Mouse (Mus musculus): ENCODE measurements around the gene Kyat1. TPM values are rescaled to one million over a fixed set of nuclear protein-coding genes. Genes with fewer than 3 reads are reported as not detected.
"Not testable (repeated sequence)": the region's sequence is repeated elsewhere in the genome, so short reads cannot be mapped to it uniquely, and the experiment has no call there.

Kyat1 gene
- polyA plus RNA-seq, 1 experiment = 35.3 TPM

- WGBS = 94% methylated on average over 20 of the region's 20 CpGs
- no peaks in the 10 kb centered on the region for H3K27me3 ChIP-seq (ENCODE audit: control insufficient read depth, insufficient read depth, low read length)
- peaks cover 20% of the 10 kb centered on the region for H3K4me1 ChIP-seq (replicated peaks; ENCODE audit: control insufficient read depth, insufficient read depth, low read length)
- H3K27ac ChIP-seq (ENCODE audit: control insufficient read depth, insufficient read depth, low read length) = no peak overlapping the region
- no peak overlapping the region for H3K4me3 ChIP-seq (ENCODE audit: control insufficient read depth, insufficient read depth, low read length)
- H3K36me3 ChIP-seq (ENCODE audit: control insufficient read depth, insufficient read depth, low read length) = 0 out of 2 replicates have a peak, but pooled peaks cover 6% of the 10 kb centered on the region
- no peak for DNase-seq
- no peak for TF ChIP-seq POLR2A (IDR thresholded peaks at IDR 0.05; ENCODE audit: control insufficient read depth, extremely low read depth, insufficient read depth, low read length, poor library complexity)
Observed at GRCm38 (mm10) chr2:30173541-30174240, 32.0 kb downstream of the Kyat1 start.

GRCm38 (mm10) chr2:30171997-30172382 lies 33.7 kb downstream of the Kyat1 start:
- TF ChIP-seq POLR2A (IDR thresholded peaks at IDR 0.05; ENCODE audit: control insufficient read depth, extremely low read depth, insufficient read depth, low read length, poor library complexity) (no peak), CTCF (IDR thresholded peaks at IDR 0.05; ENCODE audit: borderline replicate concordance, control insufficient read depth, extremely low read depth, insufficient read depth, low read length, poor library complexity) (no peak)
- H3K27ac ChIP-seq (ENCODE audit: control insufficient read depth, insufficient read depth, low read length) = no peak overlapping the region
- no peaks in the 10 kb centered on the region for H3K27me3 ChIP-seq (ENCODE audit: control insufficient read depth, insufficient read depth, low read length)
- no peak for DNase-seq
- H3K4me1 ChIP-seq (replicated peaks; ENCODE audit: control insufficient read depth, insufficient read depth, low read length) = peaks cover 10% of the 10 kb centered on the region
- H3K4me3 ChIP-seq (ENCODE audit: control insufficient read depth, insufficient read depth, low read length) = peak overlapping the region; percentile 86
- 4% methylated on average over 19 of the region's 19 CpGs for WGBS
- 0 out of 2 replicates have a peak, but pooled peaks cover 6% of the 10 kb centered on the region for H3K36me3 ChIP-seq (ENCODE audit: control insufficient read depth, insufficient read depth, low read length)

- peak; percentile 81 for DNase-seq
Observed at GRCm38 (mm10) chr2:30171371-30171996, 34.2 kb downstream of the Kyat1 start, which contains the start of gene Endog. TSS of gene Endog (plus strand) at chr2:30171493.

GRCm38 (mm10) chr2:30166677-30167076 lies 39.0 kb downstream of the Kyat1 start:
- no peaks in the 10 kb centered on the region for H3K27me3 ChIP-seq (ENCODE audit: control insufficient read depth, insufficient read depth, low read length)
- H3K27ac ChIP-seq (ENCODE audit: control insufficient read depth, insufficient read depth, low read length) = no peak overlapping the region
- H3K4me1 ChIP-seq (replicated peaks; ENCODE audit: control insufficient read depth, insufficient read depth, low read length) = no peaks in the 10 kb centered on the region
- WGBS = 67% methylated on average over 4 of the region's 4 CpGs
- H3K4me3 ChIP-seq (ENCODE audit: control insufficient read depth, insufficient read depth, low read length) = no peak overlapping the region
- no peak for DNase-seq
- TF ChIP-seq POLR2A (IDR thresholded peaks at IDR 0.05; ENCODE audit: control insufficient read depth, extremely low read depth, insufficient read depth, low read length, poor library complexity) (no peak), CTCF (IDR thresholded peaks at IDR 0.05; ENCODE audit: borderline replicate concordance, control insufficient read depth, extremely low read depth, insufficient read depth, low read length, poor library complexity) (no peak)
- H3K36me3 ChIP-seq (ENCODE audit: control insufficient read depth, insufficient read depth, low read length) = no peaks in the 10 kb centered on the region

More at GRCm38 (mm10) chr2:30171371-30171996, 34.2 kb downstream of the Kyat1 start, which contains the start of gene Endog:
- Histone ChIP-seq H3K4me1 (replicated peaks; ENCODE audit: control insufficient read depth, insufficient read depth, low read length) (peaks cover 8% of the 10 kb centered on the region), H3K27ac (ENCODE audit: control insufficient read depth, insufficient read depth, low read length) (no peak within 1 kb of the TSS), H3K27me3 (ENCODE audit: control insufficient read depth, insufficient read depth, low read length) (no peaks in the 10 kb centered on the region), H3K4me3 (ENCODE audit: control insufficient read depth, insufficient read depth, low read length) (peak within 1 kb of the TSS; percentile 86), H3K36me3 (ENCODE audit: control insufficient read depth, insufficient read depth, low read length) (0 out of 2 replicates have a peak, but pooled peaks cover 6% of the 10 kb centered on the region)
- under 1% methylated on average over 75 of the region's 75 CpGs for WGBS
- TF ChIP-seq POLR2A (IDR thresholded peaks at IDR 0.05; ENCODE audit: control insufficient read depth, extremely low read depth, insufficient read depth, low read length, poor library complexity) (peak; percentile 73), CTCF (IDR thresholded peaks at IDR 0.05; ENCODE audit: borderline replicate concordance, control insufficient read depth, extremely low read depth, insufficient read depth, low read length, poor library complexity) (peak; percentile 44; the same call in 1 of the 2 replicates)

DNA sequence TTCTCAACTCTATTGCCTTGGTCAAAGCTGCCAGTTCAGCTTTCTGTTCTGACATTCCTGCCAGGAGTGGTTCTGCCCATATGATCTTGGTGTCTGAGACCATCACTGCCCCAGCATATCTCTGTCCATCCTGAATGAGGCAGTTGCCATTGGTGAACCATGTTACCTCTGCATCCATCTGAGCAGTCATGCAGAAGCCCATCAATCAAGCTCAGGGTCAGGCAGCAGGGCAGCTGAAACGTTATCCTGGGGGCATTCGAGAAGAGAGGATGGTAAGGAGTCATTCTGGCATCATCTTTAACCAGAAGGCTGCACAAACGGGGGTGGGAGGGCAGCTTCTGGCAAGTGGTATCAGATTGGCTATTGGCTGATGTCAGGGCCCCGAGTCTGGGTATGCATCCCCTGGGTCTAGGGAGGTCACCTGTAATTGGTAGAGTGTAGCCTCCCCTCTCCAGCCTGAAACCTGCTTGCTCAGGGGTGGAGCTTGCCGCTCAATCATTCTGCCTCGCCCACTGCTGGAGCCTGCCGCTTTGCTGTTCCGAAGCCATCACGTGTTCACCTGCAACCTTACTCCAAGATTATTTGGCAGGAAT lies 41.2 kb downstream of the Kyat1 start:
- Histone ChIP-seq H3K27ac (ENCODE audit: control insufficient read depth, insufficient read depth, low read length) (no peak overlapping the region), H3K4me1 (replicated peaks; ENCODE audit: control insufficient read depth, insufficient read depth, low read length) (no peaks in the 10 kb centered on the region), H3K4me3 (ENCODE audit: control insufficient read depth, insufficient read depth, low read length) (no peak overlapping the region), H3K27me3 (ENCODE audit: control insufficient read depth, insufficient read depth, low read length) (no peaks in the 10 kb centered on the region), H3K36me3 (ENCODE audit: control insufficient read depth, insufficient read depth, low read length) (no peaks in the 10 kb centered on the region)
- TF ChIP-seq POLR2A (IDR thresholded peaks at IDR 0.05; ENCODE audit: control insufficient read depth, extremely low read depth, insufficient read depth, low read length, poor library complexity) (no peak), CTCF (IDR thresholded peaks at IDR 0.05; ENCODE audit: borderline replicate concordance, control insufficient read depth, extremely low read depth, insufficient read depth, low read length, poor library complexity) (no peak)
- WGBS = 86% methylated on average over 9 of the region's 9 CpGs
- DNase-seq = no peak

- H3K27me3 ChIP-seq (ENCODE audit: control insufficient read depth, insufficient read depth, low read length) = no peaks in the 10 kb centered on the region
- H3K27ac ChIP-seq (ENCODE audit: control insufficient read depth, insufficient read depth, low read length) = no peak overlapping the region
- no peak overlapping the region for H3K4me3 ChIP-seq (ENCODE audit: control insufficient read depth, insufficient read depth, low read length)
- no peak for TF ChIP-seq POLR2A (IDR thresholded peaks at IDR 0.05; ENCODE audit: control insufficient read depth, extremely low read depth, insufficient read depth, low read length, poor library complexity)
- no peak for TF ChIP-seq CTCF (IDR thresholded peaks at IDR 0.05; ENCODE audit: borderline replicate concordance, control insufficient read depth, extremely low read depth, insufficient read depth, low read length, poor library complexity)
- no peaks in the 10 kb centered on the region for H3K36me3 ChIP-seq (ENCODE audit: control insufficient read depth, insufficient read depth, low read length)
- DNase-seq = peak; percentile 35
- H3K4me1 ChIP-seq (replicated peaks; ENCODE audit: control insufficient read depth, insufficient read depth, low read length) = no peaks in the 10 kb centered on the region
Observed at GRCm38 (mm10) chr2:30161809-30162208, 43.8 kb downstream of the Kyat1 start.

DNA sequence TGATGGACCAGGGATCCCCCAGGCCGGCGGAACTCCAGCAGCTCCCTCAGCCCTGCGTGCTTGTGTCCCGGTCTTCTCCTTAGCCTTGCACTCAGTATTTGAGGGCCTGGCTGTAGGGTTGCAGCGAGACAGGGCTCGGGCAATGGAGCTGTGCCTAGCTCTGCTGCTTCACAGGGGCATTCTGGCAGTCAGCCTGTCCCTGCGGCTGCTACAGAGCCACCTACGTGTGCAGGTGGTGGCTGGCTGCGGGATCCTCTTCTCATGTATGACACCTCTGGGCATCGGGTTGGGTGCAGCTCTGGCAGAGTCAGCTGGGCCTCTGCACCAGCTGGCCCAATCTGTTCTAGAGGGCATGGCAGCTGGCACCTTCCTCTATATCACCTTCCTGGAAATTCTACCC lies 45.8 kb downstream of the Kyat1 start:
- not testable (repeated sequence) for H3K27ac ChIP-seq (ENCODE audit: control insufficient read depth, insufficient read depth, low read length); DNase-seq; H3K36me3 ChIP-seq (ENCODE audit: control insufficient read depth, insufficient read depth, low read length); H3K4me3 ChIP-seq (ENCODE audit: control insufficient read depth, insufficient read depth, low read length); H3K27me3 ChIP-seq (ENCODE audit: control insufficient read depth, insufficient read depth, low read length); H3K4me1 ChIP-seq (replicated peaks; ENCODE audit: control insufficient read depth, insufficient read depth, low read length)
- WGBS = 91% methylated on average over 9 of the region's 10 CpGs

Measured in thymus, adult 2 months (tissue).